Mouse (Mus musculus): ENCODE results near the gene Abcc4.

DNA sequence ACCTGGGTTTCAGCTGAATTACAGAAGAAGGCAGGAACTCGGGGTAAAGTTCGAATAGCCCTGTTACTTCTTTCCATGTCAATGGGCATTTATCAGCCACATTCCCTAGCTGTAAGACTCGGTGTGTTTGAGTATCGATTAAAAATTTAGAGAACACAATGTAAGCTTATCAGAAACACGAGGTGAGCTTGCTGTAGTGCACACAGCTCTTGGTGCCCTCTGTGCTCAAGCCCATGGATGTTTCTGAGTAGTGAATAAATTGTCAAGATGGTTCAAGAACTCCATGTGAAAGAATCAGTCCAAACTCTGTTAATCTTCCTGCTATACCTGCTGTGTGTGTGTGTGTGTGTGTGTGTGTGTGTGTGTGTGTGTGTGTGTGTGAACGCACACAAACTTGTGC is 272.2 kb downstream of the Abcc4 start:
- TF ChIP-seq CTCF (IDR thresholded peaks at IDR 0.05; ENCODE audit: low read depth, low read length) (no peak), GATA1 (IDR thresholded peaks at IDR 0.05; ENCODE audit: borderline replicate concordance, low read length) (no peak), GATA2 (IDR thresholded peaks at IDR 0.05; ENCODE audit: borderline replicate concordance, low read depth, low read length) (no peak), POLR2AphosphoS5 (IDR thresholded peaks at IDR 0.05; ENCODE audit: insufficient replicate concordance, low read depth, low read length) (no peak), TAL1 (conservative IDR thresholded peaks at IDR 0.05; ENCODE audit: low read depth, low read length) (no peak)
